Mouse (Mus musculus) midbrain, embryonic 16.5 days (tissue): ENCODE results near the gene Csmd2. TPM values are rescaled to one million over a fixed set of nuclear protein-coding genes. Genes with fewer than 3 reads are reported as not detected.

Experiments
- ATAC-seq: fragments of 200-750 bp; cut with Nextera tagmentation; 2 replicates; pipeline ENCODE4 v1.8.0; 2017; ENCODE audit warnings: moderate TSS enrichment
- H3K27ac ChIP-seq: fragments of 300-500 bp; sonication (generic); 2 replicates; pipeline ENCODE4 v1.5.1; 2014; ENCODE audit warnings: mild to moderate bottlenecking, low read length, mixed read lengths
- H3K27me3 ChIP-seq: fragments of 300-500 bp; sonication (generic); 2 replicates; pipeline ENCODE4 v1.6.1; 2014; ENCODE audit warnings: low read depth, low read length, mixed read lengths; ENCODE audit not compliant: control insufficient read depth, insufficient read depth
- H3K36me3 ChIP-seq: fragments of 300-500 bp; sonication (generic); 2 replicates; pipeline ENCODE4 v1.6.1; 2014; ENCODE audit warnings: mild to moderate bottlenecking, low read length, moderate library complexity, mixed read lengths; ENCODE audit not compliant: control insufficient read depth, insufficient read depth
- H3K4me1 ChIP-seq: fragments of 300-500 bp; sonication (generic); 2 replicates; pipeline ENCODE4 v1.6.1; 2014; ENCODE audit warnings: mild to moderate bottlenecking, low read length, mixed read lengths; ENCODE audit not compliant: control insufficient read depth, insufficient read depth
- H3K4me2 ChIP-seq: fragments of 300-500 bp; sonication (generic); 2 replicates; pipeline ENCODE4 v1.6.1; 2014; ENCODE audit warnings: mild to moderate bottlenecking, low read length, mixed read lengths
- H3K4me3 ChIP-seq: fragments of 300-500 bp; sonication (generic); 2 replicates; pipeline ENCODE4 v1.5.1; 2014; ENCODE audit warnings: low read depth, mild to moderate bottlenecking, low read length, moderate library complexity, mixed read lengths
- H3K9ac ChIP-seq: fragments of 300-500 bp; sonication (generic); 2 replicates; pipeline ENCODE4 v1.6.1; 2014; ENCODE audit warnings: low read depth, low read length, mixed read lengths
- H3K9me3 ChIP-seq: fragments of 300-500 bp; sonication (generic); replicated peaks from 2 replicates; pipeline ENCODE4 v1.6.1; 2014; ENCODE audit warnings: mild to moderate bottlenecking, low read length, mixed read lengths; ENCODE audit not compliant: control insufficient read depth, poor library complexity, severe bottlenecking
- WGBS: fragments of 180-500 bp; shearing (Covaris S2); extraction: QIAGEN DNeasy Blood & Tissue Kit; methylation state at CpG from one replicate; pipeline ENCODE4 v1.1.7; 2014; 5-methylcytosine and 5-hydroxymethylcytosine counted together
- polyA plus RNA-seq: library from polyadenylated mRNA; unstranded; fragments of >200 nt; fragmentation: Nextera tagmentation; extraction: Ambion mirVana; gene quantifications from 2 replicates; pipeline ENCODE4 v1.2.1, GENCODE M21; 2015

Gene Csmd2
- polyA plus RNA-seq, 1 experiment from 2014 or later: 13.7 TPM

DNA sequence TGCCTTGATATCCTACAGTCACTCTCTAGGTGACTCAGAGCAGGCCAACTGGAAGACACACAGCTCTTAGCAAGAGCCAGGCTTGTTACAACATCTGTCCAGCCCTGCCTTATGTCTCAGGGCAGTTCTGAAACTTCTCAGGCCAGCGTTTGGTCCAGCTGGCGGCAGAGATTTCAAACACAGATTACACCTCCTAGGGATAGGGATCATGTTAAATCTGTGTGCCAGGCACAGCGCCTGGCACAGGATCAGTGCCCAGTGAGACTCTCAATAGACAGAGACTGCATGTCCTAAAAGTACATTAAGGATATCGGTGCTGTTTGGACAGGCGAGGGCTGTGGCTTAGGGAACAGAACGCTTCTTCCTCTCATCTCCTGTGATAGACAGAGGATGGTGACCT, 385.5 kb downstream of the Csmd2 start:
- no peak for ATAC-seq
- H3K4me1 ChIP-seq: no peaks in the 10 kb centered on the region
- no peak overlapping the region for H3K27ac ChIP-seq
- H3K9ac ChIP-seq: no peak overlapping the region
- 84% methylated on average over 6 of the region's 6 CpGs for WGBS
- no peak overlapping the region for H3K4me3 ChIP-seq
- no peaks in the 10 kb centered on the region for H3K9me3 ChIP-seq
- H3K4me2 ChIP-seq: no peak overlapping the region
- peaks cover 17% of the 10 kb centered on the region; the same call in 1 of the 2 replicates for H3K36me3 ChIP-seq
- H3K27me3 ChIP-seq: no peaks in the 10 kb centered on the region

DNA sequence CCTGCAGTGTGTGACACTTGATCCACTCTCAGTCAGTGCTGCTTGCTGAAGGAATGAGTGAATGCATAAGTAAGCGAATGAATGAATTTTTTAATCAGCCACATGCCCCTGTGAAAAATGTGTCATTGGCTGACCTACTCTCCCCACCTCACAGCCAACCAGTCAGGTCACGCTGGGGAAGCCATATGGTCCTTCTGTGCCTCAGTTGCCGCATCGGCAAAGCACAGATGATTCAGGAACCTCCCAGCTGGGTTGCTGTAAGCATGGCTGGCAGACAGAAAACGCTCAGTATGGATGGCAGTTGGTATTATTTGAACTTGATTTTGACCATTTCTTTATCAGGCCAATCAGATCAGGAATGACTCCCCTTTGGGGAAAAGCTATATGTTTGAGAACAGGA, 386.4 kb downstream of the Csmd2 start:
- WGBS: 88% methylated on average over 5 of the region's 5 CpGs
- no peak for ATAC-seq

DNA sequence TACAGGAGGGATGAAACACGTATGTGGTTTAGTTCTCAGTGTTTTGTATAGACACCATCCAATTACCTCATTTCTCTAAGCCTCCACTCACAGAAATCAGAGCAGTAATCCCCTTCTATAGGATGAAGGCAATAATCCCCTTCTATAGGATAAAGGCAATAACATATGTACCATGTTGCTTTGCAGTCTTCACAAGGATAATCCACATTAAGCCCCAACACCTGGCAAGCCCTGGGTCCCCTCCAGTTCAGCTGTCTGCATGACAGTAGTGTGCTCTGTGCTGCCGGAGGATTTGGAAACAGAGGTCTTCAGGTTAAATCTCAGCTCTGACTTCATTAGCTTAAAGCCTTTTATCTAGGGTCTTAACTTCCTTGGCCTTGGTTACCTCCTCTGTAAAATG, 391.3 kb downstream of the Csmd2 start:
- no peaks in the 10 kb centered on the region for H3K27me3 ChIP-seq
- H3K9ac ChIP-seq: no peak overlapping the region
- ATAC-seq: no peak
- no peak overlapping the region for H3K4me2 ChIP-seq
- no peak overlapping the region for H3K4me3 ChIP-seq
- 30% methylated on average over 2 of the region's 2 CpGs for WGBS
- no peaks in the 10 kb centered on the region for H3K4me1 ChIP-seq
- no peaks in the 10 kb centered on the region for H3K9me3 ChIP-seq
- 0 out of 2 replicates have a peak, but pooled peaks cover 4% of the 10 kb centered on the region for H3K36me3 ChIP-seq
- H3K27ac ChIP-seq: no peak overlapping the region

More for the DNA sequence above, 386.4 kb downstream of the Csmd2 start:
- H3K9ac ChIP-seq: no peak overlapping the region
- no peaks in the 10 kb centered on the region for H3K9me3 ChIP-seq
- no peak overlapping the region for H3K4me3 ChIP-seq
- no peaks in the 10 kb centered on the region for H3K27me3 ChIP-seq
- no peak overlapping the region for H3K27ac ChIP-seq
- no peaks in the 10 kb centered on the region for H3K4me1 ChIP-seq
- no peak overlapping the region for H3K4me2 ChIP-seq
- peaks cover 14% of the 10 kb centered on the region; the same call in 1 of the 2 replicates for H3K36me3 ChIP-seq

DNA sequence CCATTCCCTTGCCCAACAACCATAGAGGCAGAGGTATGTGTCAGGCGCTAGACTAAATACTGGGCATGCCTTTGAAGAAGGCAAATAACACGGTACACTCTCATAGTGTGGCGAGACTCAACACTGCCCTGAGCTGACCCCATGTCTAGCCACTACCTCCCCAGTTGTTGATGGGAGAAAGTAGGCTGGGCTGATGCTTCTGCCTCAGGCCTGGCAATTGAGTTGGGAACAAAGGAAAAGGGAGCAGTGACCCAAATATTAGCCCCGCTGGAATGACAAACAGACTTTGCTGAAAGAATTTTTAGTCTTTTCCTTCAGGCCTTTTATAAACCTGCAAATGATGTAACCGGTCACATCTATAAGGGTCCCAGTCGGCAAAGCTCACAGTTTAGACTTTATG, 393.7 kb downstream of the Csmd2 start:
- no peaks in the 10 kb centered on the region for H3K4me1 ChIP-seq
- 83% methylated on average over 6 of the region's 6 CpGs for WGBS
- H3K27ac ChIP-seq: no peak overlapping the region
- H3K9me3 ChIP-seq: no peaks in the 10 kb centered on the region
- H3K36me3 ChIP-seq: peaks cover 11% of the 10 kb centered on the region
- ATAC-seq: no peak
- no peak overlapping the region for H3K4me2 ChIP-seq
- no peaks in the 10 kb centered on the region for H3K27me3 ChIP-seq
- H3K9ac ChIP-seq: no peak overlapping the region
- no peak overlapping the region for H3K4me3 ChIP-seq

DNA sequence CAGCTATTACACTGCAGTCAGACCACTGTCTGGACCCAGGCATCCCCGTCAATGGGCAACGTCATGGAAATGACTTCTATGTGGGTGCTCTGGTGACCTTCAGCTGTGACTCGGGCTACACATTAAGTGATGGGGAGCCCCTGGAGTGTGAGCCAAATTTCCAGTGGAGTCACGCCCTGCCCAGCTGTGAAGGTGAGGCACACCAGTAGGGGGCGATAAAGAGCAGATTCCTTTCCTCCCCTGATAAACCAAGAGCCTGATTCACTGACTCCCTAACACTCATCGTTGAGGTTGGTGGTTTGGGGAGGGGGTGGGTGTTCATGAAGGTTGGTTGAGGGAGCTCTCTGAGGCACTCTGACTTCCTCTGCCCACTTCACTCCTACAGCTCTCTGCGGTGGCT, 396.1 kb downstream of the Csmd2 start:
- WGBS: 92% methylated on average over 7 of the region's 7 CpGs
- no peak overlapping the region for H3K4me3 ChIP-seq
- no peaks in the 10 kb centered on the region for H3K9me3 ChIP-seq
- H3K36me3 ChIP-seq: peaks cover 11% of the 10 kb centered on the region
- ATAC-seq: no peak
- H3K4me2 ChIP-seq: no peak overlapping the region
- no peaks in the 10 kb centered on the region for H3K4me1 ChIP-seq
- no peak overlapping the region for H3K27ac ChIP-seq
- no peaks in the 10 kb centered on the region for H3K27me3 ChIP-seq
- no peak overlapping the region for H3K9ac ChIP-seq

DNA sequence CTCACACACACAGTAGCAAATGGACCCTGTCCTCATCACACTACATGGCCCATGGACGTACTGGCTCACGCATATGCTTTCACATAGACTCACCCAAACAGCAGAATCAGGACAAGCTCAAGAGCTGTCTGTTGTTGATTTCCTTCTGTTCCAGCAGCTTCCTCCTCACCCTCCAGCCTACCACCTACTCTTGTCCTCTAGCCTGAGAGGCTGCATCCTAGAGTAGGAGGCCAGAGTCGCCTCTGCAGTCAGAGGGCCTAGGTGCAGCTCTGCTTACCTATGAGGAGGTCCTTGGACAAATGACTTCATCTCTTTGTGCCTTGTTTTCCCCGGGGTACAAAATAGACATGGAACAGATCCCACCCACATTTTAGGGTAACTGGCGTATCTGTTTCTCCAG, 403.8 kb downstream of the Csmd2 start:
- no peak for ATAC-seq
- Histone ChIP-seq H3K9ac (no peak overlapping the region), H3K4me1 (no peaks in the 10 kb centered on the region), H3K4me3 (no peak overlapping the region), H3K27ac (no peak overlapping the region), H3K36me3 (peaks cover 12% of the 10 kb centered on the region), H3K27me3 (no peaks in the 10 kb centered on the region), H3K4me2 (no peak overlapping the region), H3K9me3 (no peaks in the 10 kb centered on the region)
- 92% methylated on average over 5 of the region's 5 CpGs for WGBS

DNA sequence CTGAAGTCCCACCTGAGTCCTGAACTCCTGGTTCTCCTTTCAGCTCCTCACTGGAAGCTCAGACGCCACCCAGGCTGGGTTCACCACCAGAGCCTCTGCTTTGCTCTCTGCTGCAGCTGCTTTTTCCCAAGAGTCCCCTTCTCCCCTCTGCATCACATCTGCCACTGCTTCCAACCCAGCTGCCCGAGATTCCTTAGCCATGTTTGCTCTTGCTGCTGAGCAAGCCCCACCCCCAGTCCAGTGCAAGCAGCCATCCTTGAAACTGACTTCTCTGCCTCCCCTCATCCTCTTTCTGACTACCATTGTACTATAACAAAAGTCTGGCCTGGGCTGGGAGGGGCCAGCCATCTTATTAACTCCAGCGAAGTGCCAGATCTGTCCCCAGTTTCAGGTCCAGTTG, 404.6 kb downstream of the Csmd2 start:
- no peak for ATAC-seq
- no peak overlapping the region for H3K9ac ChIP-seq
- H3K9me3 ChIP-seq: no peaks in the 10 kb centered on the region
- H3K27me3 ChIP-seq: no peaks in the 10 kb centered on the region
- peaks cover 12% of the 10 kb centered on the region for H3K36me3 ChIP-seq
- WGBS: 23% methylated on average over 3 of the region's 3 CpGs
- no peak overlapping the region for H3K27ac ChIP-seq
- no peak overlapping the region for H3K4me2 ChIP-seq
- no peaks in the 10 kb centered on the region for H3K4me1 ChIP-seq
- H3K4me3 ChIP-seq: no peak overlapping the region

DNA sequence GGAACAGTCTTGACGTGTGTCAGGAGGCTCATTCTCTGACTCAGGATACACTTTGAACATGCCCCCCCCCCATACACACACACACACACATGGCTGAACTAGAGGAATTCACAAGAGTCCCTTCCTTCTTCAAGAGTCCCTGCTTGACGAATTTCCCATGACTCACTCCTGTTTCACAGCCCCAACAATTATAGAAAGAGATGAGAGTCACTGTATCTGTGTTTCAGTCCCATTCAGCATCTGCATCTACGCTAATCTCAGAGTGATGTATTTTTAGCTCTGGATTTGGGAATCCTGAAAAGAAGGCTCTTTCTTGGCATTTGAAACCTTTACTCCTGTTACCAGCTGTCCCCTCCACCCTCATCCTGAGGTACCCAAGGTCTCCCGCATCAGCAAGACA, 406.2 kb downstream of the Csmd2 start:
- no peak for ATAC-seq
- H3K4me2 ChIP-seq: no peak overlapping the region
- H3K9me3 ChIP-seq: no peaks in the 10 kb centered on the region
- H3K27me3 ChIP-seq: no peaks in the 10 kb centered on the region
- H3K27ac ChIP-seq: no peak overlapping the region
- 90% methylated on average over 4 of the region's 4 CpGs for WGBS
- no peaks in the 10 kb centered on the region for H3K4me1 ChIP-seq
- H3K36me3 ChIP-seq: peaks cover 12% of the 10 kb centered on the region
- H3K9ac ChIP-seq: no peak overlapping the region
- no peak overlapping the region for H3K4me3 ChIP-seq

DNA sequence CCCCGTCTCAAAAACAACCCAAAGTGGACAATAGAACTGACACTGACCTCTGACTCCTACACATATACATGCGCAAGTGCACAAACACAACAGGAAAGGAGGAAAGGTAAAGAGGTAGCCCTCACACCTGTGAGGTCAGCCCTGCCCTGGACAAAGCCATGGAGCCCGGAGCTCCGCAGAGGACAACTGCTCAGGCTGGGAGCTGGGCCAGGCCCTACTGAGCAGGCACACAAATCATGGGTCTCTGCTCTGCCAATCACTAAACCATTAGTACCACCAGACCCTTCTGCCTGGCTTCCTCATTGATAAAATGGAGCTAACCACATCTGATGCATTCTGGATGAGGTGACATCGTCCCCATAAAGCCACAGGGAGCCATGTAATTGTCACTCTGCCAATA, 409.0 kb downstream of the Csmd2 start:
- H3K27me3 ChIP-seq: no peaks in the 10 kb centered on the region
- no peak overlapping the region for H3K27ac ChIP-seq
- no peaks in the 10 kb centered on the region for H3K4me1 ChIP-seq
- no peaks in the 10 kb centered on the region for H3K9me3 ChIP-seq
- no peak overlapping the region for H3K9ac ChIP-seq
- no peak overlapping the region for H3K4me2 ChIP-seq
- H3K4me3 ChIP-seq: no peak overlapping the region
- no peak for ATAC-seq
- peaks cover 8% of the 10 kb centered on the region for H3K36me3 ChIP-seq
- 84% methylated on average over 5 of the region's 5 CpGs for WGBS

DNA sequence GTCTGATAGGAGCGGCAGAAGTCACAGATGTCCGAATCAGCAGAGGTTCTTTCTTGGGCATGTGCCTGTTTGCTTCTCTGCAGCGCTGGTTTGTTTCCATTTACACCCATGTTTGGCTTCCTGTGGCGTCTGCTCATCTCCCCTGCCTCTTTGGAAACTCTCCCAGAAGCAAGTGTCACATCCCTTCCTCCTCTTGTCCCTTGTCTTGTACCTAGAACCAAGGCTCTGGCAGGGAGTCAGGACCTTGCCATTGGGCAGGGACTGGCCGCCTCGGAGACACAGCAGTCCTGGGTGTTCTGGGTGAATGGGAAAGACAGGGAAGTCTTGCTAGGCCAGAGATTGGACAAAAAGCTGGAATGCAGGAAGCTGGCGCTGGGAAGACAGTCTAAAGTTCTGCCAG, 410.1 kb downstream of the Csmd2 start:
- no peak for ATAC-seq
- Histone ChIP-seq H3K4me1 (no peaks in the 10 kb centered on the region), H3K36me3 (peaks cover 6% of the 10 kb centered on the region; the same call in 1 of the 2 replicates), H3K4me2 (no peak overlapping the region), H3K27me3 (no peaks in the 10 kb centered on the region), H3K4me3 (no peak overlapping the region), H3K9me3 (no peaks in the 10 kb centered on the region), H3K27ac (no peak overlapping the region), H3K9ac (no peak overlapping the region)
- 86% methylated on average over 7 of the region's 7 CpGs for WGBS
